Mouse (Mus musculus): ENCODE results near the gene Slc38a4.

The Slc38a4 gene

GRCm38 (mm10) chr15:97054767-97055489 is 828 bp downstream of the Slc38a4 start:
- DNase-seq (ENCODE audit: low read depth, low spot score), result no peak

DNA sequence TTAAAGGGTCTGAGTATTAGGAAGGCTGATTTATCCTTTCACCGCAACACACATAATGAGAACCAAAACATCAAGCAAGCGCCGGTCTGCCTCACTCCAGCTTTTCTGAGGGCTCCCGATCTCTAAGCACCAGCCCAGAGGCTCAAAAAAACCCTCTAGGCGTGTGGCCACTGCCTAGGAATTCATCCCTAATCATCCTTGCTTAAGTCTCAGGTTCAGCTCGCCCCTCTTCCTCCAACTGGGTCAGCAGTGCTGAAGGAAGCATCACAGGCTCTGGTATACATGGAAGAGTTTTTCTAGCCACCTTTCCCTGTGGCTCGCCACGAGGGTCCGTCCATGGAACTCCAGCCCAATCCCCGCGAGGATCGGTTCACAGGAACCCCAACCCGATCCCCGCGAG is 1.6 kb downstream of the Slc38a4 start:
- DNase-seq (ENCODE audit: low read depth, low spot score), result no peak

- DNase-seq (ENCODE audit: low read depth, low spot score), result no peak
These were observed 5.3 kb downstream of the Slc38a4 start for GRCm38 (mm10) chr15:97050436-97050835.

DNA sequence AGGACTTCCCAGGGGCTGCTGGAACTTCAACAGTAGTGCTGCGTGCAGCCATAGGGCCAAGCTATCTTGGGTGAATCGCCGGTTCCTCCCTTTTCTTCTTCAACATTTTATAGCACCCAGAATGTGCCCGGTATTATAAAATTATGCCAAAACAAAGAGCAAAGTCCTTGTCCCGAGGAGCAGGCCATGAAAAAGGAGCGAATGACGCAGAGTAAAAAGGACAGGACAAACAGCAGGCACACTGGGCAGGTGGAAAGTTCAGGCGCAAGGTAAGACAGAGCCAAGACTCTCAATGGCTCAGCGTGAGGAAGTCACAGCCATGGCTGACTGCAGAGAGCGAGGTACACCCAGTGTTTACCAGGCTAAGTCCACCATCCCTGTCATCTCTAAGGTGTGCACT is 5.7 kb downstream of the Slc38a4 start:
- no peak for DNase-seq (ENCODE audit: low read depth, low spot score)

DNA sequence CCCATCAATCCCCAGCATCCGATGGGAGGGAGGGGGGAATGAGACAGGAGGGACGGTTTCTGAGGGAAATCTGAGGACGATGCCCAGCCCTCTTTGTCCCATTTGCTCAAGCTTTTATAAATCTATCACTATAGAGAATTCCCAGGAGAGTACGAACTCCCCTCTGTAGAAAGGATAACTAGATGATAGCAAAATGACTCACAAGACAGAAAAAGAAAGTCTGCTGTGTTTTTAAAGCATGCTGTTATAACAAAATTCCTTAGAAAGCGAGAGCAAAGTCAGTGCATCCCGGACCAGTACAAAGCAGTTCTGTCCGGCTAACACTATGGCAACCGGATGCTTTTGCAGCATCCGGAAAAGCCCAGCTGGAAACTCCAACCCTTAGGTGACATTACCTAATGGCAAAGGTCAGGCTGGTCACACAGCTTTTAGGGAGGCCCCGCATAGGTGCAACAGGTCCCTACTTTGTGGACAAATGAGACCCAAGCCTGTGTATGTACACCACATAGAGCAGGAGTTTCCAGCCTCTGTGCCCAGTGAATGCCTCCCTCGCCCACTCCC is 6.4 kb downstream of the Slc38a4 start:
- no peak for DNase-seq (ENCODE audit: low read depth, low spot score)

GRCm38 (mm10) chr15:97048267-97048666 is 7.5 kb downstream of the Slc38a4 start:
- no peak for DNase-seq (ENCODE audit: low read depth, low spot score)

DNA sequence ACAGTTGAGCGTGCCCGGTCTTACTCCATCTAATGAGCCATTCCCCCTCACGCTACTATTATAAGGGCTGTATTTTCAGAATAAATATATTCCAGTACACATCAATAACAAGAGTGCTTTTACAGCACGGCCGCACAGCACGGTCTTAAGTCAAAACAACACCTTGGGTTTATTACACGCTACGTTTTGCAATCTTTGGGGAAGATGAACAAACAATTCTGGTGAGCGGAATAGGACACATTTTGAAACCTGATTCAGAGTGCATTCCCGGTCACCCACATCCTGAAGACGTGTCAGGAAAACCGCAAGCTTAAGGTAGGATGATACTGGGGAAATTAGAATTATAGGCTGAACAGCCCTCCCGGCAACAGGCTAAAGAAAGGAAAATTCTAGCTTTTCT is 11.8 kb downstream of the Slc38a4 start:
- DNase-seq (ENCODE audit: low read depth, low spot score), result no peak

GRCm38 (mm10) chr15:97042001-97042491 is 13.7 kb downstream of the Slc38a4 start:
- DNase-seq (ENCODE audit: low read depth, low spot score), result no peak

GRCm38 (mm10) chr15:97041182-97041581 is 14.6 kb downstream of the Slc38a4 start:
- no peak for DNase-seq (ENCODE audit: low read depth, low spot score)

DNA sequence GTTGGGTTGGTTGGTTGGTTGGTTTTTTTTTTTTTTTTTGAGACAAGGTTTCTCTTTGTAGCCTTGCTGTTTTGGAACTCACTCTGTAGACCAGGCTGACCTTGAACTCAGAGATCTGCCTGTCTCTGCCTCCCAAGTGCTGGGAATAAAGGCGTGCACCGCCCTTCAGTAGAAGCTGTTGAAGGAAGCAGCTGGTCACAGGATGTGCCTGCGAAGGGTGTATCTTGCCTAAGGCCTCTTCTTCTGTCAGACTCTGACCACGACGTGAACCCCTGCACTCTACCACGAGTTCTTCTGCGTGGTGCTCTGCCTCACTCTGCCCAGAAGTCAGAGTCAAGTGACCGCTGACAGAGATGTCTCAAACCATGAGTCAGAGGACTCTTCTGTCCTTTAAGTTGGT is 18.0 kb downstream of the Slc38a4 start:
- no peak for DNase-seq (ENCODE audit: low read depth, low spot score)

DNA sequence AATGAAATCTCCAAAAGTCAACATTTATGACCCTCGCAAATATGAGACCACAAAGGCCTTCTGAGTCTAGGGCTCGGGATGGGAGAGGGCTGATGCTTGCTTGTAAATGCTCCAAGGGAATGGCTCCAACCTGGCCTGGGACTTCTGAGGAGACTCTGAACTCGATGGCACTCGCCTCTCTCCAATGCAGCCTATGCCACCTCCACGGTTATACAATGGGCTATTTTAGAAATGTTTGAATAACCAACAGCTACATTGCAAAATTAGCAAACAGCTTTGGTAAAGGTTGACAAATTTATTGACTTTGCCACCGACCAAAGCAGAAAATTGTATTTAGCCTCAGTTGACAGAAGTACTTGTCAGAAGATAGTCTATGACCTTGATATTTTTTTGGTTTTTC is 19.9 kb downstream of the Slc38a4 start:
- DNase-seq (ENCODE audit: low read depth, low spot score), result no peak

DNA sequence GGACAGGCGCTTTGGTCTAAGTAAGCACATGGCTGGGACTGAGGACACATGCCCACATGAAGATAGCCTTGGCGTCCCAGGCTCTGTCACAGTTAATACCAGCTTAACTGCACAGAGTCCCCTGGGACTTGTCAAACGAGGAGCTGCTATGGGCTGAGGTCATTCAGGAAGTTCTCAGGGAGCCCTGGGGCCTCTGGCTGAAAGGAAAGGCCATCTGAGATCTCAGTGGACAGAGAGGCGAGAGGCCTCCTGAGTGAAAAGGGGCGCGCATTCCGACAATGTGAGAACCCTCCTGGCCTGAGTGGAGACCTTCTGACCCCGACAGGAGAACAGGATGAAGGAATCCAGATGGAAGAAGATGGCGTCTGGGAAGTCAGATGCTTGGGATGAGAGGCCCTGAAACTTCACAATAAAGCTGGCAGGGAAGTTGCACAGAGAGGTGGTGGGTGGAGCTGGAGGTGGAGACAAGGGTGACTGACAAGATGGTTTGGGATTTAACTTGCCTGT is 22.2 kb downstream of the Slc38a4 start:
- no peak for DNase-seq (ENCODE audit: low read depth, low spot score)

- DNase-seq (ENCODE audit: low read depth, low spot score), result no peak
These were observed 23.9 kb downstream of the Slc38a4 start for GRCm38 (mm10) chr15:97031886-97032285.

DNA sequence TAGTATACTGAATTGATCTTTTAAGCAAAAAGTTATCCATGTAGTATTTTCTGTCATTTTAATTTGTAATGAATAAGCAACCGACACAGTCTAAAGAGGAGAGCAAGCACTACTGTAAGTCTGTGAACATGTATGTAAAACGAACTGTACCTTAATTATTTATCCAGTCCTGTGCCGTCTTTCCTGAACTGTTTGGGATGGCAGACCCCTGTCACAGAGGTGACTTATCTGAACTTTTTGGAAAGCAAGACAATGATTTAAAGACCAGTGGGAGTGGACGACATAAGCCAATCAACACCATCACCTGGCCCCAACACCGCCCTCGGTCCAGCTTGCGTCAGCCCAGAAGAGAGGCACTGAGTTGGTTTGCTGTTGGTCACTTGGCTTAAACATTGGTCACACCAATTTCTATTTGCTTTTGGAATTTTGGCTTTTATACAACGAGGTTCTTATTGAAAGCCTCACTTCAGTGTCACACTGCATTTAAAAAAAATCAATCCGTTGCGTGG is 24.7 kb downstream of the Slc38a4 start:
- DNase-seq (ENCODE audit: low read depth, low spot score), result no peak

DNA sequence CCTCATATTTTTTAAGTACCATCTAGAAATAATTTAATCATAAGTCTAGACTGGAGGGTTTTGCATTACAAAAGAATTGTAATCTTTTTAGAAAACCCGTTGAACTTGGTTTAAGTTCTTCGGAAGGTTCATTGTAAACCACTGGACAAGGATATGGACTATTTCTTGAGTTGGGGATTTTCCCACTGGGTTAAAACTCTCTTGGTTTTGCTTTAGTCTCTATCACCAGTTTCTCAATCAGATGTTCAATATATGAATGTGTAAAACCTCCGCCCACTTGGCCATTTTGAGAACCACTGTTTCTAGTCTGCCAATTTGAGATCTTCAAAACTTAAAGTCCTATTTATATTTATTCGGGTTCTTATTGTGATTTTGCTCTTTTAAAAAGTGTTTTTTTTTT is 25.6 kb downstream of the Slc38a4 start:
- no peak for DNase-seq (ENCODE audit: low read depth, low spot score)

- DNase-seq (ENCODE audit: low read depth, low spot score), result no peak
These were observed 26.5 kb downstream of the Slc38a4 start for GRCm38 (mm10) chr15:97029064-97029791.

DNA sequence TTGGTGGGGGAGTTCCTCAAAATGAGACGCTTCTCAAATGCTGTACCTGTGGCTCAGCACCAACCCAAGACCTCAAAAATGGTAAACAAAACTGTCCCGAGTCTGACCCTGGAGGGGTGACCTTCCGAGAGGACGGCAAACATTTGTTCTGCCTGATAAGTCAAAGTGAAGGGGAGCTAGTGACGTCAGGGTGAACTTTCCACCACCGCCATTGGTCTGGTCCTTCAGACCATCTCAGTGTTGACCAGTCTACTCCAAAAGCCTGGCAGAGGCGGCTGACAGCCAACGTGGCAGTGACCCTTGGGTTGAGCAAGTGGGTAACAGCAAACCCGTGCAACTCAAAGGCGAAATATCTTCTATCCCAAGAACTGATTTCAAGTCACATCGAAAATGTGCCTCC is 27.1 kb downstream of the Slc38a4 start:
- DNase-seq (ENCODE audit: low read depth, low spot score), result no peak

DNA sequence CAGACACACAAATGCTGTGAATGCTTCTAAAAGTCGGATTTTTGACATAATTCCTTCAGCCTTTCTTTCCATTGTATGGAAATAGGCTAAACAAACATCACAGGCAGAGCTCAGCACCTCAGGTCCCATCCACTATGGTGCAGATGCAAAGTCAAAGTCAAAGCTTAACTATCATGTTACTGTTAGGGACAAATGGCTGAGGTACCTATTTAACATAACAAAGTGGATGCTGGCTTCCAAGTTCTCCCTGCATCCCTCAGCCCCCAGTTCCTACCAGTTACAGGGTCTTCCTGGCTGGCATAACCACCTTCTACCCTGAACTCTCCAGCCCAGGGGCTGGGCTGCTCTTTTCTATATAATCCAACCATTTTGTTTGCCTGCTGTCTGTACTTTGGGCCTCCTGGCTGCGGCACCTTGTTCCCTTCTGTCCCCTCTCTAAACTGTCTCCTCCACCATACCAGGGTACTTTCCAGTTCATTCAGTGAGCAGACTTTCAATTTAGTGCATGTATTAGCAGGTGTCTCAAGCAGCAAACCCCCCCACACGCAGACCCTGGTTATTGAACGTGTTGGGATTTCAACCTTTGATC is 27.6 kb downstream of the Slc38a4 start:
- no peak for DNase-seq (ENCODE audit: low read depth, low spot score)

DNA sequence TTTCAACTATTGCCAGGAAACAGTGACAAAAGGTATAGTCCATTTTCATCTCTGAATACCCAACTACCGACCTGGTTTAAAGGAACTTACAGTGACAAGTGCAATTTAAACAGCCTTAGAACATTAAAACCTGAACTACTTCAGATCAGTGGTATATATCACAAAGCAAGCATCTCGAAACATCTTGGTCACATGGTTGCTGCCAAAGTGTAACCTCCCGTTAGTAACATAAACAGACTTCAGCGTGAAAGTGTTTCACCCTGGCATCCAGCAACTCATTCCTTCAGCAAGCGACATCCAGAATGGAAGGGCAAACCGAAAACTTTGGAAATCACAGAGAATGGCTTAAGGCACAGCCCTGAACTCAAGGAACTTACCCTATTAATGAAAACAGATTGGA is 29.1 kb downstream of the Slc38a4 start:
- DNase-seq (ENCODE audit: low read depth, low spot score), result no peak

DNA sequence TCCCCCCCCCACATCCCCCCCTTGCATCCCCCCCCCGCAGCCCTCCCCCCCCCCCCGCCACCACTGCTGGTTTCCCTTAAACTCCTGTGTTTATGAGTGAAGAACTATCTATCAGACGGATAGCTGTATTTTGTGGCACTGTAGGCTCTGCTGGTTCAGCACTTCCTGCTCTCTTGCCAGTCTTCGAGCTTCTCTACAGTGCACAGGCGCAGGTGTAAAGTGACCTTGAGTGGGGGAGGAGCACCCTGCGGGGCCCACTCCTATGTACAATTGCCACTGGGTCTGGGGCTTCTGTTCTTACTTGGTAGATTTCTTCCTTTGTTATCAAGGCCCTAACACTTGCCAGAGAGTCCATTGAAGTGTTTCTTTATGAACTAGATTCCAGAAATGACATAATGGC is 33.0 kb downstream of the Slc38a4 start:
- no peak for DNase-seq (ENCODE audit: low read depth, low spot score)

GRCm38 (mm10) chr15:97022213-97022612 is 33.5 kb downstream of the Slc38a4 start:
- no peak for DNase-seq (ENCODE audit: low read depth, low spot score)

GRCm38 (mm10) chr15:97020221-97020620 is 35.5 kb downstream of the Slc38a4 start:
- DNase-seq (ENCODE audit: low read depth, low spot score), result no peak

Measured in brain, embryonic 18.5 days (tissue).